In genomic region chr12:59039971-59040844, GRCm38 (mm10) we compare ENCODE assay signal across 8 mouse cellular contexts. TPM values are rescaled to one million over a fixed set of nuclear protein-coding genes. Genes with fewer than 3 reads are reported as not detected.
DNase-seq lines count a peak whose midpoint lies in the region; ATAC-seq and TF ChIP-seq lines count a peak whose summit lies in the region.

No protein-coding gene starts in this region.

- DNase-seq in adrenal gland, adult (ENCODE audit: inconsistent age in 2 of 2, low spot score in 1 of 2), result peak; percentile 38 to 77
- DNase-seq in adrenal gland, adult 18-20 months (ENCODE audit: low spot score in 2 of 2), result no peak
- DNase-seq in brain, embryonic 14.5 days (ENCODE audit: low read depth), result peak; percentile 69
- peak; percentile 86 for DNase-seq in forelimb bud, embryonic 11.5 days (ENCODE audit: low read depth, low spot score)
- DNase-seq in hindlimb bud, embryonic 11.5 days (ENCODE audit: extremely low spot score, low read depth, low spot score), result peak; percentile 79
- DNase-seq in liver, embryonic 13.5 days, result peak; percentile 74
- peak; percentile 33 for DNase-seq in naive thymus-derived CD4-positive, alpha-beta T cell, adult 2 months (ENCODE audit: low read depth)
- DNase-seq in layer of hippocampus, postnatal 36 days, result no peak

- H3K9ac ChIP-seq in liver, embryonic 13.5 days, result peak overlapping the region; percentile 59

- H3K9me3 ChIP-seq in liver, embryonic 13.5 days (replicated peaks), result no peaks in the 10 kb centered on the region

- H3K4me3 ChIP-seq in liver, embryonic 13.5 days (replicated peaks), result peak overlapping the region; percentile 16; the same call in 1 of the 2 replicates

- peaks cover 20% of the 10 kb centered on the region for H3K4me1 ChIP-seq in liver, embryonic 13.5 days (replicated peaks)

- WGBS in liver, embryonic 13.5 days (ENCODE audit: insufficient replicate concordance), result 2% methylated on average over 23 of the region's 23 CpGs

- peak overlapping the region; percentile 48 for H3K4me2 ChIP-seq in liver, embryonic 13.5 days

- no peaks in the 10 kb centered on the region for H3K27me3 ChIP-seq in liver, embryonic 13.5 days

- peaks cover 29% of the 10 kb centered on the region for H3K36me3 ChIP-seq in liver, embryonic 13.5 days

- ATAC-seq in liver, embryonic 13.5 days (ENCODE audit: low read depth), result peak; percentile 91

- TF ChIP-seq CTCF in brain, embryonic 14.5 days (IDR thresholded peaks at IDR 0.05; ENCODE audit: borderline replicate concordance, extremely low read depth, insufficient read depth, insufficient read length), result no peak

- peak overlapping the region; percentile 91 for H3K27ac ChIP-seq in liver, embryonic 13.5 days

- no peak for TF ChIP-seq POLR2A in brain, embryonic 14.5 days (IDR thresholded peaks at IDR 0.05; ENCODE audit: borderline replicate concordance, extremely low read depth, insufficient read depth, insufficient read length, poor library complexity, severe bottlenecking)

RNA-seq across cellular contexts. Expression of gene Trappc6b, which starts 21.1 kb away (rescaled TPM):
- 10 to 100 TPM; 87.2 to 90.5 TPM for total RNA-seq in adrenal gland, adult 18-20 months (2021)
- polyA plus RNA-seq in brain, embryonic 14.5 days (2012; rRNA removed), result 114 and 134 TPM in 2 replicates
- 52.2 and 58.7 TPM in 2 replicates for polyA plus RNA-seq in liver, embryonic 13.5 days (2015; fragmentation: Nextera tagmentation; extraction: Ambion mirVana)
- total RNA-seq in layer of hippocampus, postnatal 36 days (2021), result 100 to 1,000 TPM; 112 to 117 TPM

RNA-seq across cellular contexts. Expression of gene Pnn, which starts 26.5 kb away (rescaled TPM):
- 10 to 100 TPM; 41.3 to 49.4 TPM for total RNA-seq in adrenal gland, adult 18-20 months (2021)
- polyA plus RNA-seq in brain, embryonic 14.5 days (2012; rRNA removed), result 58.3 and 89.4 TPM in 2 replicates
- polyA plus RNA-seq in liver, embryonic 13.5 days (2015; fragmentation: Nextera tagmentation; extraction: Ambion mirVana), result 43.9 and 53.3 TPM in 2 replicates
- total RNA-seq in layer of hippocampus, postnatal 36 days (2021), result 10 to 100 TPM; 63.5 to 69.8 TPM

RNA-seq across cellular contexts. Expression of gene Gemin2, which starts 27.0 kb away (rescaled TPM):
- 1 to 10 TPM; 7.4 to 7.7 TPM for total RNA-seq in adrenal gland, adult 18-20 months (2021)
- polyA plus RNA-seq in brain, embryonic 14.5 days (2012; rRNA removed), result 7.6 and 9.3 TPM in 2 replicates
- polyA plus RNA-seq in liver, embryonic 13.5 days (2015; fragmentation: Nextera tagmentation; extraction: Ambion mirVana), result 25.5 and 26.0 TPM in 2 replicates
- 10 to 100 TPM; 10.0 to 10.4 TPM for total RNA-seq in layer of hippocampus, postnatal 36 days (2021)

RNA-seq across cellular contexts. Expression of gene Sec23a, which starts 28.4 kb away (rescaled TPM):
- total RNA-seq in adrenal gland, adult 18-20 months (2021), result 10 to 100 TPM; 32.6 to 46.9 TPM
- 54.5 and 67.7 TPM in 2 replicates for polyA plus RNA-seq in brain, embryonic 14.5 days (2012; rRNA removed)
- polyA plus RNA-seq in liver, embryonic 13.5 days (2015; fragmentation: Nextera tagmentation; extraction: Ambion mirVana), result 22.6 and 29.5 TPM in 2 replicates
- total RNA-seq in layer of hippocampus, postnatal 36 days (2021), result 100 to 1,000 TPM in 1 of 2 experiments, 10 to 100 TPM in 1; 97.2 to 101 TPM

RNA-seq across cellular contexts. Expression of gene Mia2, which starts 55.4 kb away (rescaled TPM):
- 100 to 1,000 TPM in 1 of 2 experiments, 10 to 100 TPM in 1; 85.7 to 150 TPM for total RNA-seq in adrenal gland, adult 18-20 months (2021)
- 37.8 and 37.9 TPM in 2 replicates for polyA plus RNA-seq in brain, embryonic 14.5 days (2012; rRNA removed)
- 47.8 and 63.2 TPM in 2 replicates for polyA plus RNA-seq in liver, embryonic 13.5 days (2015; fragmentation: Nextera tagmentation; extraction: Ambion mirVana)
- 10 to 100 TPM; 45.1 to 55.6 TPM for total RNA-seq in layer of hippocampus, postnatal 36 days (2021)

Comparison
In these comparisons a context has a peak if more than half of its experiments do, and no peak if none do; other contexts are left out.
1. DNase-seq: peak in adrenal gland, adult (2 of 2), brain, embryonic 14.5 days (single experiment), forelimb bud, embryonic 11.5 days (single experiment), hindlimb bud, embryonic 11.5 days (single experiment), liver, embryonic 13.5 days (single experiment) and naive thymus-derived CD4-positive, alpha-beta T cell, adult 2 months (single experiment); none in adrenal gland, adult 18-20 months (0 of 2) and layer of hippocampus, postnatal 36 days (0 of 2).